In the genomic region with DNA sequence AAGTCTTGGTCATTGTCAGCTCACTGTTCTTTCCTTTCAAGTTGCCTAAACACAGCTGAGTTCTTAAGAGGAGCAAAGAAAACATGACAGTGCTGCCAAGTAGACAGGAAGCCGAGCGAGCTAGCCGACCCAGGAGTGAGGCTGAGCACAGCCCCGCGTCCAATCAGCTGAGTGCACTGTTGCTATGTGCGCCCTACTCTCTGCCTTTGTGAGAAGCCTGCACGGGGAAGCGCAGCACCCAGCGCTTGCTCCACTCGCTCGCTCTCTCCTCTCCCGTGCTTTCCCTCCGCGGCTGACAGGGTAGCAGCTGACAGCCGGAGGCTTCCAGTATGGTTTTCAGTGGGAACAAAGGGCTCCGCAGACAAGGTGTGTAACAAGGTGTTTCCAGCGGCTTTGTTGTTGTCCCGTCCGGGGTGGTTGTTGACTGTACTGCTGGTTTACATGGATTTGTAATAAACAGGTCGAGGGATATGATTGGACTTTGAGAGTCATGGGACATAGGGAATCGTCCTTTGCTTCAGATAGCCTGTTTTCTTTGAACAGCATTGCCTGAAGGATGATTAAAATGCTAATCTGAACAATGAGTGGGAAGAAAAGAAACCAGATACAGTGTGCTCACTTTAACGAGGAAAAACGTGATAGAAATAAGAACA, we compare ENCODE assay signal across 8 mouse cellular contexts. TPM values are rescaled to one million over a fixed set of nuclear protein-coding genes. Genes with fewer than 3 reads are reported as not detected.
DNase-seq lines count a peak whose midpoint lies in the region; ATAC-seq and TF ChIP-seq lines count a peak whose summit lies in the region.

No protein-coding gene starts in this region.

- ATAC-seq in embryonic facial prominence, embryonic 14.5 days (ENCODE audit: low read depth): peak; percentile 100
- ATAC-seq in kidney, embryonic 14.5 days (ENCODE audit: low FRiP score, low TSS enrichment): peak; percentile 100
- ATAC-seq in limb, embryonic 14.5 days (ENCODE audit: low FRiP score, low read depth): peak; percentile 100
- ATAC-seq in midbrain, embryonic 16.5 days: peak; percentile 99

- DNase-seq in 416B (ENCODE audit: low read depth): peak; percentile 89
- DNase-seq in adrenal gland, postnatal 4 days (ENCODE audit: low spot score in 2 of 2): peak; percentile 67 to 83
- peak; percentile 97 for DNase-seq in embryonic facial prominence, embryonic 14.5 days (ENCODE audit: low spot score)
- DNase-seq in heart, embryonic 10.5 days (ENCODE audit: low spot score): peak; percentile 95
- peak; percentile 93 for DNase-seq in limb, embryonic 14.5 days (ENCODE audit: low spot score)
- DNase-seq in spleen, adult 2 months (ENCODE audit: low read depth in 1 of 2, low spot score in 2 of 2): peak; percentile 67 to 84

- peaks cover 21% of the 10 kb centered on the region for H3K4me1 ChIP-seq in embryonic facial prominence, embryonic 14.5 days (ENCODE audit: control insufficient read depth, insufficient read depth, low read length)
- peaks cover 23% of the 10 kb centered on the region for H3K4me1 ChIP-seq in heart, embryonic 10.5 days
- H3K4me1 ChIP-seq in kidney, embryonic 14.5 days (ENCODE audit: control insufficient read depth, insufficient read depth, low read length): peaks cover 13% of the 10 kb centered on the region
- H3K4me1 ChIP-seq in limb, embryonic 14.5 days (ENCODE audit: control insufficient read depth, insufficient read depth, low read length): peaks cover 12% of the 10 kb centered on the region
- H3K4me1 ChIP-seq in midbrain, embryonic 16.5 days (ENCODE audit: control insufficient read depth, insufficient read depth, low read length): peaks cover 46% of the 10 kb centered on the region
- H3K4me1 ChIP-seq in spleen, adult 2 months (ENCODE audit: control insufficient read depth, insufficient read depth, insufficient read length): peaks cover 2% of the 10 kb centered on the region; the same call in 1 of the 2 replicates

- H3K27me3 ChIP-seq in embryonic facial prominence, embryonic 14.5 days (replicated peaks; ENCODE audit: control insufficient read depth, insufficient read depth, low read length): no peaks in the 10 kb centered on the region
- H3K27me3 ChIP-seq in heart, embryonic 10.5 days (ENCODE audit: insufficient read depth, poor library complexity, severe bottlenecking): no peaks in the 10 kb centered on the region
- no peaks in the 10 kb centered on the region for H3K27me3 ChIP-seq in kidney, embryonic 14.5 days (ENCODE audit: control insufficient read depth, insufficient read depth, low read length)
- H3K27me3 ChIP-seq in limb, embryonic 14.5 days (ENCODE audit: control insufficient read depth, insufficient read depth, low read length): no peaks in the 10 kb centered on the region
- no peaks in the 10 kb centered on the region for H3K27me3 ChIP-seq in midbrain, embryonic 16.5 days (ENCODE audit: control insufficient read depth, insufficient read depth, low read depth, low read length)
- H3K27me3 ChIP-seq in spleen, adult 2 months (ENCODE audit: control insufficient read depth, insufficient read depth, low read length): no peaks in the 10 kb centered on the region

- no peaks in the 10 kb centered on the region for H3K9me3 ChIP-seq in embryonic facial prominence, embryonic 14.5 days (ENCODE audit: control insufficient read depth, low read length)
- no peaks in the 10 kb centered on the region for H3K9me3 ChIP-seq in heart, embryonic 10.5 days
- H3K9me3 ChIP-seq in kidney, embryonic 14.5 days (ENCODE audit: control insufficient read depth, low read length): no peaks in the 10 kb centered on the region
- H3K9me3 ChIP-seq in limb, embryonic 14.5 days (ENCODE audit: control insufficient read depth, low read length): no peaks in the 10 kb centered on the region
- no peaks in the 10 kb centered on the region for H3K9me3 ChIP-seq in midbrain, embryonic 16.5 days (replicated peaks; ENCODE audit: control insufficient read depth, low read length, poor library complexity, severe bottlenecking)

- H3K36me3 ChIP-seq in embryonic facial prominence, embryonic 14.5 days (ENCODE audit: control insufficient read depth, insufficient read depth, low read length): no peaks in the 10 kb centered on the region
- H3K36me3 ChIP-seq in heart, embryonic 10.5 days: no peaks in the 10 kb centered on the region
- H3K36me3 ChIP-seq in kidney, embryonic 14.5 days (ENCODE audit: control insufficient read depth, insufficient read depth, low read length): no peaks in the 10 kb centered on the region
- no peaks in the 10 kb centered on the region for H3K36me3 ChIP-seq in limb, embryonic 14.5 days (ENCODE audit: control insufficient read depth, insufficient read depth, low read length)
- no peaks in the 10 kb centered on the region for H3K36me3 ChIP-seq in midbrain, embryonic 16.5 days (ENCODE audit: control insufficient read depth, insufficient read depth, low read length)
- no peaks in the 10 kb centered on the region for H3K36me3 ChIP-seq in spleen, adult 2 months (ENCODE audit: control insufficient read depth, insufficient read depth, low read length)

- TF ChIP-seq POLR2A in limb, embryonic 14.5 days (IDR thresholded peaks at IDR 0.05; ENCODE audit: borderline replicate concordance, extremely low read depth, insufficient read depth, insufficient read length): 0 out of 2 replicates have a peak, but pooled peaks have one; percentile 59
- peak; percentile 50; the same call in 1 of the 2 replicates for TF ChIP-seq POLR2A in spleen, adult 2 months (IDR thresholded peaks at IDR 0.05; ENCODE audit: low read depth, low read length)

- H3K4me2 ChIP-seq in embryonic facial prominence, embryonic 14.5 days (ENCODE audit: low read depth, low read length): peak overlapping the region; percentile 70
- H3K4me2 ChIP-seq in kidney, embryonic 14.5 days (replicated peaks; ENCODE audit: low read depth, low read length): peak overlapping the region; percentile 75
- peak overlapping the region; percentile 77 for H3K4me2 ChIP-seq in limb, embryonic 14.5 days (replicated peaks; ENCODE audit: low read depth, low read length, severe bottlenecking)
- peak overlapping the region; percentile 59 for H3K4me2 ChIP-seq in midbrain, embryonic 16.5 days (ENCODE audit: low read length)

- H3K9ac ChIP-seq in embryonic facial prominence, embryonic 14.5 days (ENCODE audit: low read depth, low read length): peak overlapping the region; percentile 70
- H3K9ac ChIP-seq in kidney, embryonic 14.5 days (ENCODE audit: low read depth, low read length): peak overlapping the region; percentile 67
- H3K9ac ChIP-seq in limb, embryonic 14.5 days (ENCODE audit: low read depth, low read length, severe bottlenecking): peak overlapping the region; percentile 63
- peak overlapping the region; percentile 76 for H3K9ac ChIP-seq in midbrain, embryonic 16.5 days (ENCODE audit: low read depth, low read length)

- no peak for TF ChIP-seq CTCF in spleen, adult 2 months (IDR thresholded peaks at IDR 0.05; ENCODE audit: extremely low read depth, insufficient read depth, insufficient read length, insufficient replicate concordance)

- under 1% methylated on average over 23 of the region's 23 CpGs for WGBS in embryonic facial prominence, embryonic 14.5 days
- under 1% methylated on average over 23 of the region's 23 CpGs for WGBS in heart, embryonic 10.5 days
- WGBS in kidney, embryonic 14.5 days: under 1% methylated on average over 22 of the region's 23 CpGs
- WGBS in limb, embryonic 14.5 days: under 1% methylated on average over 23 of the region's 23 CpGs
- under 1% methylated on average over 23 of the region's 23 CpGs for WGBS in midbrain, embryonic 16.5 days
- WGBS in spleen, adult 2 months: under 1% methylated on average over 23 of the region's 23 CpGs

- H3K27ac ChIP-seq in embryonic facial prominence, embryonic 14.5 days (replicated peaks; ENCODE audit: low read depth, low read length): peak overlapping the region; percentile 87
- H3K27ac ChIP-seq in heart, embryonic 10.5 days: peak overlapping the region; percentile 86
- H3K27ac ChIP-seq in kidney, embryonic 14.5 days (ENCODE audit: low read depth, low read length): peak overlapping the region; percentile 83
- peak overlapping the region; percentile 79 for H3K27ac ChIP-seq in limb, embryonic 14.5 days (replicated peaks; ENCODE audit: low read depth, low read length)
- H3K27ac ChIP-seq in midbrain, embryonic 16.5 days (ENCODE audit: low read length): peak overlapping the region; percentile 97
- H3K27ac ChIP-seq in spleen, adult 2 months (ENCODE audit: insufficient read depth, low read length): peak overlapping the region; percentile 79

- peak overlapping the region; percentile 53 for H3K4me3 ChIP-seq in embryonic facial prominence, embryonic 14.5 days (ENCODE audit: low read depth, low read length)
- peak overlapping the region; percentile 68 for H3K4me3 ChIP-seq in heart, embryonic 10.5 days
- H3K4me3 ChIP-seq in kidney, embryonic 14.5 days (ENCODE audit: low read length): peak overlapping the region; percentile 56
- peak overlapping the region; percentile 51 for H3K4me3 ChIP-seq in limb, embryonic 14.5 days (replicated peaks; ENCODE audit: low read length)
- H3K4me3 ChIP-seq in midbrain, embryonic 16.5 days (ENCODE audit: low read depth, low read length): peak overlapping the region; percentile 57
- H3K4me3 ChIP-seq in spleen, adult 2 months (ENCODE audit: extremely low read depth, insufficient read depth, insufficient read length): peak overlapping the region; percentile 60

RNA-seq across cellular contexts. Expression of a gene that starts 23.4 kb away (rescaled TPM):
- total RNA-seq in adrenal gland, postnatal 4 days (2021): 10 to 100 TPM; 90.2 to 99.4 TPM
- 12.0 and 15.7 TPM in 2 replicates for polyA plus RNA-seq in embryonic facial prominence, embryonic 14.5 days (2014; fragmentation: Nextera tagmentation; extraction: Ambion mirVana)
- polyA plus RNA-seq in heart, embryonic 10.5 days (2016; fragmentation: Nextera tagmentation; extraction: Ambion mirVana): 7.3 and 9.2 TPM in 2 replicates
- 6.0 and 10.4 TPM in 2 replicates for polyA plus RNA-seq in kidney, embryonic 14.5 days (2014; fragmentation: Nextera tagmentation; extraction: Ambion mirVana)
- polyA plus RNA-seq in limb, embryonic 14.5 days (2012; rRNA removed): 9.0 and 9.6 TPM in 2 replicates
- polyA plus RNA-seq in limb, embryonic 14.5 days (2014; fragmentation: Nextera tagmentation; extraction: Ambion mirVana): 10.7 and 11.9 TPM in 2 replicates
- polyA plus RNA-seq in midbrain, embryonic 16.5 days (2015; fragmentation: Nextera tagmentation; extraction: Ambion mirVana): 22.7 and 25.3 TPM in 2 replicates
- polyA plus RNA-seq in spleen, adult 2 months (2012; rRNA removed): 9.1 and 10.4 TPM in 2 replicates

Comparison
In these comparisons a context has a peak if more than half of its experiments do, and no peak if none do; other contexts are left out.
1. Peak in every context shown above with its lines: DNase-seq, ATAC-seq, H3K4me3 ChIP-seq and H3K27ac ChIP-seq.